Mouse (Mus musculus) neural tube, embryonic 14.5 days (tissue): ENCODE data around the gene Aaed1. TPM values are rescaled to one million over a fixed set of nuclear protein-coding genes. Genes with fewer than 3 reads are reported as not detected.

Source experiments
- ATAC-seq: fragments of 200-750 bp; cut with Nextera tagmentation; 2 replicates; pipeline ENCODE4 v1.8.0; 2017; ENCODE audit warnings: low read depth, mild to moderate bottlenecking, moderate TSS enrichment, moderate library complexity
- H3K27ac ChIP-seq: fragments of 300-500 bp; sonication (generic); 2 replicates; pipeline ENCODE4 v1.5.1; 2014; ENCODE audit warnings: low read depth, mild to moderate bottlenecking, control low read depth, low read length, moderate library complexity, mixed read lengths
- H3K27me3 ChIP-seq: fragments of 300-500 bp; sonication (generic); 2 replicates; pipeline ENCODE4 v1.6.1; 2014; ENCODE audit warnings: low read length; ENCODE audit not compliant: control insufficient read depth, insufficient read depth
- H3K36me3 ChIP-seq: fragments of 300-500 bp; sonication (generic); 2 replicates; pipeline ENCODE4 v1.6.1; 2014; ENCODE audit warnings: low read length, mixed read lengths; ENCODE audit not compliant: control insufficient read depth, insufficient read depth
- H3K4me1 ChIP-seq: fragments of 300-500 bp; sonication (generic); 2 replicates; pipeline ENCODE4 v1.6.1; 2014; ENCODE audit warnings: low read length; ENCODE audit not compliant: control insufficient read depth, insufficient read depth
- H3K4me2 ChIP-seq: fragments of 300-500 bp; sonication (generic); 2 replicates; pipeline ENCODE4 v1.6.1; 2014; ENCODE audit warnings: mild to moderate bottlenecking, low read depth, low read length, control low read depth
- H3K4me3 ChIP-seq: fragments of 300-500 bp; sonication (generic); 2 replicates; pipeline ENCODE4 v1.5.1; 2014; ENCODE audit warnings: low read depth, low read length, control low read depth, mixed read lengths
- H3K9ac ChIP-seq: fragments of 300-500 bp; sonication (generic); replicated peaks from 2 replicates; pipeline ENCODE4 v1.6.1; 2014; ENCODE audit warnings: low read depth, mild to moderate bottlenecking, control low read depth, low read length, mixed read lengths
- H3K9me3 ChIP-seq: fragments of 300-500 bp; sonication (generic); 2 replicates; pipeline ENCODE4 v1.6.1; 2016; ENCODE audit warnings: low read length; ENCODE audit not compliant: control insufficient read depth
- WGBS: fragments of 180-500 bp; shearing (Covaris S2); extraction: QIAGEN DNeasy Blood & Tissue Kit; methylation state at CpG from one replicate; pipeline ENCODE4 v1.1.7; 2014; 5-methylcytosine and 5-hydroxymethylcytosine counted together
- polyA plus RNA-seq: library from polyadenylated mRNA; unstranded; fragments of >200 nt; fragmentation: Nextera tagmentation; extraction: Ambion mirVana; gene quantifications from 2 replicates; pipeline ENCODE4 v1.2.1, GENCODE M21; 2014

Aaed1 gene
- polyA plus RNA-seq, 1 experiment from 2014 or later: 11.8 TPM

DNA sequence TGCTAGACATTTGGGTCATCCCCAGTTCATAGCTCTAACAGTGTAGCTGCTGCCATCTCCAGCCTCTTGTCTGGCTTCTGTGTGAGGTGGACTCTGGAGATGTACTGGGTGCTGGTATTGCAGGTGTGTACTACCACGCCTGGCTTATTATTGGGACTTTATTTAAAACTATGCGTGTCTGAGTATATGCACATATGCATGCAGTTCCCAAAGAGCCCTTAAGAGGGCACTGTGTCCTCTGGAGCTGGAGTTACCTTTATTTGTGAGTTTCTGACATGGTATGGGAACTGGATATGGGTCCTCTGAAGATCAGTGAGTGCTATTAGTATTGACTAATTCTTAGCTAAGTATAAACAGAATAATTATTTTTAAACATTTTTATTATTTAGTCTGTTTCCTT is 27.8 kb downstream of the Aaed1 start:
- Histone ChIP-seq H3K36me3 (no peaks in the 10 kb centered on the region), H3K4me1 (no peaks in the 10 kb centered on the region), H3K27me3 (no peaks in the 10 kb centered on the region), H3K4me2 (no peak overlapping the region), H3K27ac (no peak overlapping the region), H3K9ac (no peak overlapping the region), H3K4me3 (no peak overlapping the region), H3K9me3 (no peaks in the 10 kb centered on the region)
- ATAC-seq: no peak
- WGBS: 97% methylated on average over 2 of the region's 2 CpGs

- Histone ChIP-seq H3K9ac (no peak overlapping the region), H3K36me3 (no peaks in the 10 kb centered on the region), H3K27me3 (no peaks in the 10 kb centered on the region), H3K27ac (no peak overlapping the region), H3K4me3 (no peak overlapping the region), H3K4me2 (no peak overlapping the region), H3K4me1 (no peaks in the 10 kb centered on the region), H3K9me3 (no peaks in the 10 kb centered on the region)
- 84% methylated on average over 5 of the region's 5 CpGs for whole genome bisulfite sequencing
- ATAC-seq: no peak
Measured at GRCm38 (mm10) chr13:64280940-64281339, 31.6 kb downstream of the Aaed1 start.

DNA sequence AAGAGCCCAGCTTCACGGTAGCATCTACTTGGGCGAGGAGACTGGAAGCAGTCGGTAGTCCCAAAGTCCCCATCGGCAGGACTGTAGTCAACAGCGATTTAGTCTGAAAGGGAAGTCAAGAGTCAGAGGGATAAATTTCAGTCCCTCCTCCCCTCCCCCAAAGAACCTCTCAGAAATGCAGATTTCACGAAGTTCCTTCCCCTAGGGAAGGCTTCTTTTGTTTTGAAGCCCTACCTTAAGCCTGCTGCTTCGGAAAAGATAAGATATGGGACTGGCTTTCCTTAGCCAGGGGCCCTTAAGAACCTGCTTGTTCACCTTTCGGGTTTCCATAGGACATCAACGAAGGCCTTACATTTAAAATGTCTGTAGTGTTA is 36.8 kb downstream of the Aaed1 start:
- Histone ChIP-seq H3K9me3 (no peaks in the 10 kb centered on the region), H3K4me2 (peak overlapping the region; percentile 100), H3K4me3 (peak overlapping the region; percentile 78; the same call in 1 of the 2 replicates), H3K27me3 (peaks cover 9% of the 10 kb centered on the region), H3K9ac (no peak overlapping the region), H3K36me3 (no peaks in the 10 kb centered on the region), H3K27ac (no peak overlapping the region), H3K4me1 (0 out of 2 replicates have a peak, but pooled peaks cover 6% of the 10 kb centered on the region)
- ATAC-seq: no peak
- 16% methylated on average over 9 of the region's 9 CpGs for WGBS

- peak within 1 kb of the TSS; percentile 69 for H3K9ac ChIP-seq
- no peaks in the 10 kb centered on the region for H3K36me3 ChIP-seq
- peak; percentile 97 for ATAC-seq
- H3K9me3 ChIP-seq: no peaks in the 10 kb centered on the region
- H3K27me3 ChIP-seq: peaks cover 9% of the 10 kb centered on the region
- peak within 1 kb of the TSS; percentile 100 for H3K4me2 ChIP-seq
- 1% methylated on average over 57 of the region's 57 CpGs for WGBS
- H3K4me1 ChIP-seq: 0 out of 2 replicates have a peak, but pooled peaks cover 6% of the 10 kb centered on the region
- no peak within 1 kb of the TSS for H3K27ac ChIP-seq
- peak within 1 kb of the TSS; percentile 78 for H3K4me3 ChIP-seq
Measured at GRCm38 (mm10) chr13:64274879-64275753, 37.4 kb downstream of the Aaed1 start, which contains the start of gene Cdc14b. TSS of gene Cdc14b (minus strand) at chr13:64275290.

DNA sequence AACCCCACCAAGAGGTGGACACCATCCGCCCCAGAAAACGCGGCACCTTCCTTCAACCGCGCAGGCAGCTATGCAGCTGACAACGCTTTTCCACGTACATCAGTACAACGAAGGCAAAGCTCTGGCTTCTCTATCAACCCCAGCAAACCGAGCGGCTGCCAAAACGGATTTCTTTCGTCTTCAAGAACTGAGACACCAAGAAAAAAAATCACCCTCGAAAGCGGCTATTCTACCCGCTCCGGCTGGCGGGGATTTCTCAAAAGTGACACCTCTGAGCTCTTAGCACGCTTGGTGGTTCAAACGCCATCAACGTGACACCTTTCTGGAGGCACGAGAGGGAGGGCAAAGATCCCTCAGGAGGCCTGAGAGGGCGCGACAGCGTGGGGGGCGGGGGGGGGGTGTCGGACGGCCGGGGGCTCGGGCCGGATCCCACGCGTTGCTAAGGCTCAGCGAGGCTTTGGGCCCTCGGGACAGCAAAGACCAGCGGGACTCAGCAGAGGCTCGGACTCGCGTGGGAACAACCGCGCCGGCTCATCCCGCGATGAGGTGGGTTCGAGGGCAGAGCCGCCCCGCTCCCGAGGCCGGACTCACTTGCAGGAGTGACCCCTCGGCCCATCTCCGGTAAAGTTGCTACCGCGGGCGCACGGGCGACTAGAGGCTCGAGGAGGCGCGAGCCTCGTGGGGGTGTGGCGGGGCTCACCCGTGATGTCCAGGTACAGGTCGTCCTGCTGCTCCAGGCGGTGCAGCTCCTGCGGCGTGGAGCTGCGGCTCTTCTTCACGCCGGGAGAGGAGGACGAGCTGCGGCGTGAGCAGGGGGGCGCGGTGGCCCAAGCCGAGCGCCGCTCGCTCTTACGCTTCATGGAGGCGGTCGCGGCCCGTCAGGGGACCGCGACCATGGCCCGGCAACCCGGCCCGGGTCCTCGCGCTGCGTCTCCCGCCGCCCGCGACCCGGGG is 38.3 kb downstream of the Aaed1 start:
- peak overlapping the region; percentile 100 for H3K4me2 ChIP-seq
- peak overlapping the region; percentile 78 for H3K4me3 ChIP-seq
- H3K27me3 ChIP-seq: peaks cover 9% of the 10 kb centered on the region
- ATAC-seq: peak; percentile 82
- peak overlapping the region; percentile 69 for H3K9ac ChIP-seq
- under 1% methylated on average over 77 of the region's 95 CpGs for WGBS
- no peak overlapping the region for H3K27ac ChIP-seq
- 0 out of 2 replicates have a peak, but pooled peaks cover 6% of the 10 kb centered on the region for H3K4me1 ChIP-seq
- H3K36me3 ChIP-seq: no peaks in the 10 kb centered on the region
- H3K9me3 ChIP-seq: no peaks in the 10 kb centered on the region

GRCm38 (mm10) chr13:64273352-64273751 is 39.2 kb downstream of the Aaed1 start:
- 61% methylated on average over 8 of the region's 8 CpGs for WGBS
- no peaks in the 10 kb centered on the region for H3K36me3 ChIP-seq
- ATAC-seq: no peak
- H3K27me3 ChIP-seq: peaks cover 9% of the 10 kb centered on the region
- H3K4me2 ChIP-seq: peak overlapping the region; percentile 100; the same call in 1 of the 2 replicates
- no peak overlapping the region for H3K9ac ChIP-seq
- H3K27ac ChIP-seq: no peak overlapping the region
- peak overlapping the region; percentile 78; the same call in 1 of the 2 replicates for H3K4me3 ChIP-seq
- 0 out of 2 replicates have a peak, but pooled peaks cover 6% of the 10 kb centered on the region for H3K4me1 ChIP-seq
- no peaks in the 10 kb centered on the region for H3K9me3 ChIP-seq

DNA sequence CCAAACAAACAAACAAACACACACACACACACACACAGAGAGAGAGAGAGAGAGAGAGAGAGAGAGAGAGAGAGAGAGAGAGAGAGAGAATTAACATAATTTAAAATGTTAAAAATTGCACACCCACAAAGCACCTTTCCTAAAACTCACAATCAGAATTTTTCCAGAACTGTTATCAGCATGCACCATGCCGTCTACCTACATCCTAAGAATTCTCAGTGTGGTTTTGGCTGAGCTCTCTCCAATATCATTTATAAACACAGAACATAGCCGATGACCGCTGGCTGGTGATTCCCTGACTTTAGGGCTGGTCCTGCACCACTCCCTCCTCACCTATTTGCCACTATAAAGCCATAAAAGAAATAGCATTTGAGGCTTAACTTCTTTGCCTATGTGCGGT is 44.1 kb downstream of the Aaed1 start:
- Histone ChIP-seq H3K36me3 (no peaks in the 10 kb centered on the region), H3K27me3 (no peaks in the 10 kb centered on the region), H3K9ac (no peak overlapping the region), H3K4me1 (no peaks in the 10 kb centered on the region), H3K27ac (no peak overlapping the region), H3K4me3 (no peak overlapping the region), H3K4me2 (no peak overlapping the region), H3K9me3 (no peaks in the 10 kb centered on the region)
- no peak for ATAC-seq
- WGBS: 47% methylated on average over 4 of the region's 4 CpGs

DNA sequence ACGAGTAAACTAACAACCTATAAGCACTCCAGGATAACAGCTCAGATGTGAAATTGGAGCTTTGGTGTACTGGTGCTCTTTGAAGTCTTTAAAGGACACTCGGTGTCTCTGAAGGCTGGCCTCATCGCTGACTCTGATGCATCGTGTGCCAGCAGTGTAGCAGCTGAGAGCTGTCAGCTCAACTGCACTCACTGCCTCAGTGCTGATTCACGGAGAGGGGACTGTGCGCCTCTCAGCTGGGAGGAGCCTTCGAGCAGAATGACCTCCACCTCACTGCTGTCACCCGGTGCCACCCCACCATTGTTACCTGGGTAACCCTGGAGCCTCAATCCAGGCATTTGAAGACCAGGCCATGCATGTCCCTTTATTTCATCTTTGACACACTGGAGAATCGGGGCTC is 45.4 kb downstream of the Aaed1 start:
- Histone ChIP-seq H3K4me2 (no peak overlapping the region), H3K27ac (no peak overlapping the region), H3K9me3 (no peaks in the 10 kb centered on the region), H3K36me3 (no peaks in the 10 kb centered on the region), H3K4me1 (no peaks in the 10 kb centered on the region), H3K9ac (no peak overlapping the region), H3K27me3 (no peaks in the 10 kb centered on the region), H3K4me3 (no peak overlapping the region)
- 15% methylated on average over 9 of the region's 9 CpGs for WGBS
- no peak for ATAC-seq
